Mouse (Mus musculus): Measurements from ENCODE around the gene Fam71d. TPM values are rescaled to one million over a fixed set of nuclear protein-coding genes. Genes with fewer than 3 reads are reported as not detected.

The Fam71d gene
- polyA plus RNA-seq, 1 experiment from 2014 or later = not detected

DNA sequence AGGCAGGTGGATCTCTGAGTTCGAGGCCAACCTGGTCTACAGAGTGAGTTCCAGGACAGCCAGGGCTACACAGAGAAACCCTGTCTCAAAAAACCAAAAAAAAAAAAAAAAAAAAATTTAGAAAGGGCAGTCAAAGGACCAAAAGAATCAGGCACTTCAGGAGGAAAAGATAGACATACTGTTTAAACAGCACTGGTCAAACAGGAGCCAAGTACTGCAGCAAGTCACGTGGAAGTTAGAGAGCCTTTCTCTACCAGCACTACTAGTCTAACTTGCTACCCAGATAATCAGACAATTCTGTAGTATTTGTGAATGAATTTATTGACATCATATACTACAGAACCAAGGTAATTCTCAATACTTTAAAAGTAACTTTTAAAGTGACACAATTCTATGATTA is 10.3 kb upstream of the Fam71d start:
- no peak overlapping the region for H3K4me3 ChIP-seq (ENCODE audit: low read depth, low read length)
- TF ChIP-seq CTCF (IDR thresholded peaks at IDR 0.05; ENCODE audit: low read depth) = no peak
- no peak overlapping the region for H3K9ac ChIP-seq (ENCODE audit: low read length)
- DNase-seq (ENCODE audit: low spot score) = no peak
- no peak overlapping the region for H3K4me2 ChIP-seq (replicated peaks; ENCODE audit: low read depth)
- H3K36me3 ChIP-seq (ENCODE audit: control insufficient read depth, insufficient read depth, low read length) = no peaks in the 10 kb centered on the region; the same call in 1 of the 2 replicates
- no peak overlapping the region for H3K27ac ChIP-seq (replicated peaks)
- H3K27me3 ChIP-seq (ENCODE audit: control insufficient read depth, insufficient read depth, low read length) = no peaks in the 10 kb centered on the region
- no peaks in the 10 kb centered on the region for H3K9me3 ChIP-seq (ENCODE audit: control insufficient read depth, low read length)
- 69% methylated on average over 2 of the region's 2 CpGs for WGBS
- no peaks in the 10 kb centered on the region for H3K4me1 ChIP-seq (replicated peaks; ENCODE audit: control insufficient read depth, insufficient read depth)
- no peak for ATAC-seq (ENCODE audit: low FRiP score, low TSS enrichment)

GRCm38 (mm10) chr12:78682279-78682678 is 9.1 kb upstream of the Fam71d start:
- H3K27ac ChIP-seq (replicated peaks) = no peak overlapping the region
- H3K36me3 ChIP-seq (ENCODE audit: control insufficient read depth, insufficient read depth, low read length) = no peaks in the 10 kb centered on the region; the same call in 1 of the 2 replicates
- no peaks in the 10 kb centered on the region for H3K27me3 ChIP-seq (ENCODE audit: control insufficient read depth, insufficient read depth, low read length)
- H3K4me1 ChIP-seq (replicated peaks; ENCODE audit: control insufficient read depth, insufficient read depth) = no peaks in the 10 kb centered on the region
- ATAC-seq (ENCODE audit: low FRiP score, low TSS enrichment) (no peak), DNase-seq (ENCODE audit: low spot score) (no peak)
- no peak overlapping the region for H3K4me3 ChIP-seq (ENCODE audit: low read depth, low read length)
- WGBS = 71% methylated on average over 4 of the region's 4 CpGs
- no peak overlapping the region for H3K9ac ChIP-seq (ENCODE audit: low read length)
- TF ChIP-seq EP300 (optimal IDR thresholded peaks at IDR 0.05) (no peak), CTCF (IDR thresholded peaks at IDR 0.05; ENCODE audit: low read depth) (no peak)
- no peak overlapping the region for H3K4me2 ChIP-seq (replicated peaks; ENCODE audit: low read depth)
- H3K9me3 ChIP-seq (ENCODE audit: control insufficient read depth, low read length) = no peaks in the 10 kb centered on the region

- Histone ChIP-seq H3K9ac (ENCODE audit: low read length) (no peak overlapping the region), H3K36me3 (ENCODE audit: control insufficient read depth, insufficient read depth, low read length) (no peaks in the 10 kb centered on the region; the same call in 1 of the 2 replicates), H3K4me2 (replicated peaks; ENCODE audit: low read depth) (no peak overlapping the region), H3K4me1 (replicated peaks; ENCODE audit: control insufficient read depth, insufficient read depth) (no peaks in the 10 kb centered on the region), H3K27me3 (ENCODE audit: control insufficient read depth, insufficient read depth, low read length) (no peaks in the 10 kb centered on the region), H3K27ac (replicated peaks) (no peak overlapping the region), H3K9me3 (ENCODE audit: control insufficient read depth, low read length) (no peaks in the 10 kb centered on the region), H3K4me3 (ENCODE audit: low read depth, low read length) (no peak overlapping the region)
- TF ChIP-seq EP300 (optimal IDR thresholded peaks at IDR 0.05) (no peak), CTCF (IDR thresholded peaks at IDR 0.05; ENCODE audit: low read depth) (no peak)
- DNase-seq (ENCODE audit: low spot score) = no peak
- WGBS = 59% methylated on average over 1 of the region's 1 CpGs
- no peak for ATAC-seq (ENCODE audit: low FRiP score, low TSS enrichment)
Observed at GRCm38 (mm10) chr12:78685669-78686215, 5.6 kb upstream of the Fam71d start.

- Histone ChIP-seq H3K36me3 (ENCODE audit: control insufficient read depth, insufficient read depth, low read length) (no peaks in the 10 kb centered on the region), H3K9ac (ENCODE audit: low read length) (no peak overlapping the region), H3K4me2 (replicated peaks; ENCODE audit: low read depth) (no peak overlapping the region), H3K27ac (replicated peaks) (no peak overlapping the region), H3K27me3 (ENCODE audit: control insufficient read depth, insufficient read depth, low read length) (no peaks in the 10 kb centered on the region), H3K4me1 (replicated peaks; ENCODE audit: control insufficient read depth, insufficient read depth) (no peaks in the 10 kb centered on the region), H3K9me3 (ENCODE audit: control insufficient read depth, low read length) (no peaks in the 10 kb centered on the region), H3K4me3 (ENCODE audit: low read depth, low read length) (no peak overlapping the region)
- ATAC-seq (ENCODE audit: low FRiP score, low TSS enrichment) (no peak), DNase-seq (ENCODE audit: low spot score) (no peak)
- TF ChIP-seq EP300 (optimal IDR thresholded peaks at IDR 0.05) (no peak), CTCF (IDR thresholded peaks at IDR 0.05; ENCODE audit: low read depth) (no peak)
- 80% methylated on average over 5 of the region's 5 CpGs for WGBS
Observed at GRCm38 (mm10) chr12:78688876-78689275, 2.5 kb upstream of the Fam71d start.

DNA sequence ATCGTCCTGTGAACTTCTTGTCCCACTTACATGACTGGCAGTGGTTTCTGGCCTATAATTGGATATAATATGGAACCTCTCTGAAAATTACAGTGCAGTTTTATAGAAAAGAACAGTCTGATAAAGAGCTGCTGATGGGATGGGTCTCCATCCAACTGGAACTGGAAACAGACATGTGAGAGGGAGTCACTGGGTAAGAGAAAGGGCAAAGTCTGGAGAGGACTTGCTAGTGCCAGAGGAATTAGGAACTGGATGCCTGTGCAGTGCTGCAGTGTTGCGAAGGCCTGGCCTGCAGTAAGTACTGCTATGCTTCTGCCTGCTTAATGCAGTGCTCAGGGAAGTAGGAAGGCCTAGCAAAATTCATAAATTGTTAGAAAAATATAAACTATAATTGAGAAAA is 1.9 kb downstream of the Fam71d start:
- H3K4me1 ChIP-seq (replicated peaks; ENCODE audit: control insufficient read depth, insufficient read depth) = no peaks in the 10 kb centered on the region
- no peak overlapping the region for H3K4me3 ChIP-seq (ENCODE audit: low read depth, low read length)
- no peak overlapping the region for H3K4me2 ChIP-seq (replicated peaks; ENCODE audit: low read depth)
- H3K36me3 ChIP-seq (ENCODE audit: control insufficient read depth, insufficient read depth, low read length) = no peaks in the 10 kb centered on the region
- DNase-seq (ENCODE audit: low spot score) (no peak), ATAC-seq (ENCODE audit: low FRiP score, low TSS enrichment) (no peak)
- H3K27ac ChIP-seq (replicated peaks) = no peak overlapping the region
- TF ChIP-seq EP300 (optimal IDR thresholded peaks at IDR 0.05) (no peak), CTCF (IDR thresholded peaks at IDR 0.05; ENCODE audit: low read depth) (no peak)
- WGBS = 80% methylated on average over 2 of the region's 2 CpGs
- no peaks in the 10 kb centered on the region for H3K27me3 ChIP-seq (ENCODE audit: control insufficient read depth, insufficient read depth, low read length)
- H3K9ac ChIP-seq (ENCODE audit: low read length) = no peak overlapping the region
- H3K9me3 ChIP-seq (ENCODE audit: control insufficient read depth, low read length) = no peaks in the 10 kb centered on the region

DNA sequence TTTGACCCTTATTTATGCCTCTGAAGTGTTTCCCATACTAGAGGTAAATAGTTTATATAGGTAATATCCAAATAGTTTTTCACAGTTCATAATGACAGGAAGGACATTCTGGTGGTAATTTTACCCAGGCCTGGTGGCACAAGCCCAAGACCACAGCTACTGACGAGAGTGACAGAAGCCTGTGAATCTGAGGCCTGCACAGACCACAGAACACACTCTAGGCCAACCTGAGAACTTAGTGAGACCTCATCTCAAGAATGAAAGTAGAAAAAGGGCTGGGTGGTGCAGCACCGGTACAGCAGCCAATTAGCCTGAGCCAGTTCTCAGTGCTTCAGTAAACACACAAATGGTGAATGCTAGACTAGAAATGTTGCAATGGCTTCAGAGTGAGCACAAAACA is 26.4 kb downstream of the Fam71d start:
- Histone ChIP-seq H3K9me3 (ENCODE audit: control insufficient read depth, low read length) (no peaks in the 10 kb centered on the region), H3K9ac (ENCODE audit: low read length) (no peak overlapping the region), H3K36me3 (ENCODE audit: control insufficient read depth, insufficient read depth, low read length) (no peaks in the 10 kb centered on the region), H3K27ac (replicated peaks) (no peak overlapping the region), H3K4me3 (ENCODE audit: low read depth, low read length) (no peak overlapping the region), H3K4me1 (replicated peaks; ENCODE audit: control insufficient read depth, insufficient read depth) (no peaks in the 10 kb centered on the region), H3K27me3 (ENCODE audit: control insufficient read depth, insufficient read depth, low read length) (no peaks in the 10 kb centered on the region), H3K4me2 (replicated peaks; ENCODE audit: low read depth) (no peak overlapping the region)
- no peak for TF ChIP-seq CTCF (IDR thresholded peaks at IDR 0.05; ENCODE audit: low read depth)
- no peak for TF ChIP-seq EP300 (optimal IDR thresholded peaks at IDR 0.05)
- DNase-seq (ENCODE audit: low spot score) = no peak
- WGBS = 68% methylated on average over 2 of the region's 2 CpGs
- no peak for ATAC-seq (ENCODE audit: low FRiP score, low TSS enrichment)
